Mouse (Mus musculus) lung, postnatal 0 days (tissue): ENCODE data around the gene Trim29. TPM values are rescaled to one million over a fixed set of nuclear protein-coding genes. Genes with fewer than 3 reads are reported as not detected.

ENCODE experiments used
- ATAC-seq: fragments of 200-750 bp; cut with Nextera tagmentation; 2 replicates; pipeline ENCODE4 v1.8.0; 2017; ENCODE audit warnings: moderate library complexity
- DNase-seq: peaks from one replicate; pipeline ENCODE4 v3.0.0-alpha.2; 2016; ENCODE audit warnings: low spot score
- H3K27ac ChIP-seq: fragments of 300-500 bp; sonication (generic); 2 replicates; pipeline ENCODE4 v1.5.1; 2014; ENCODE audit warnings: antibody characterized with exemption, mild to moderate bottlenecking, low read length, mixed read lengths
- H3K27me3 ChIP-seq: fragments of 300-500 bp; sonication (generic); replicated peaks from 2 replicates; pipeline ENCODE4 v1.6.1; 2014; ENCODE audit warnings: low read length, mixed read lengths; ENCODE audit not compliant: insufficient read depth
- H3K36me3 ChIP-seq: fragments of 300-500 bp; sonication (generic); 2 replicates; pipeline ENCODE4 v1.6.1; 2014; ENCODE audit warnings: low read length, mixed read lengths; ENCODE audit not compliant: insufficient read depth
- H3K4me1 ChIP-seq: fragments of 300-500 bp; sonication (generic); 2 replicates; pipeline ENCODE4 v1.6.1; 2014; ENCODE audit warnings: antibody characterized with exemption, low read depth, low read length, mixed read lengths; ENCODE audit not compliant: insufficient read depth
- H3K4me2 ChIP-seq: fragments of 300-500 bp; sonication (generic); replicated peaks from 2 replicates; pipeline ENCODE4 v1.6.1; 2014; ENCODE audit warnings: low read depth, mild to moderate bottlenecking, low read length, moderate library complexity, mixed read lengths
- H3K4me3 ChIP-seq: fragments of 300-500 bp; sonication (generic); 2 replicates; pipeline ENCODE4 v1.5.1; 2014; ENCODE audit warnings: low read depth, low read length
- H3K9ac ChIP-seq: fragments of 300-500 bp; sonication (generic); replicated peaks from 2 replicates; pipeline ENCODE4 v1.6.1; 2014; ENCODE audit warnings: low read depth, mild to moderate bottlenecking
- H3K9me3 ChIP-seq: fragments of 300-500 bp; sonication (generic); 2 replicates; pipeline ENCODE4 v1.6.1; 2016; ENCODE audit warnings: low read length, mixed read lengths
- CTCF ChIP-seq: IDR thresholded peaks from 2 replicates; pipeline ENCODE4 v1.5.1; 2016; ENCODE audit warnings: antibody characterized with exemption, mild to moderate bottlenecking
- EP300 ChIP-seq: IDR thresholded peaks from 2 replicates; pipeline ENCODE4 v1.6.1; 2016; ENCODE audit warnings: antibody characterized with exemption, mild to moderate bottlenecking, control low read depth
- WGBS: fragments of 180-500 bp; shearing (Covaris S2); extraction: QIAGEN DNeasy Blood & Tissue Kit; methylation state at CpG from one replicate; pipeline ENCODE4 v1.1.7; 2014; 5-methylcytosine and 5-hydroxymethylcytosine counted together
- polyA plus RNA-seq: library from polyadenylated mRNA; unstranded; fragments of >200 nt; fragmentation: Nextera tagmentation; extraction: Ambion mirVana; gene quantifications from 2 replicates; pipeline ENCODE4 v1.2.1, GENCODE M21; 2015

Trim29 gene
- polyA plus RNA-seq, 1 experiment from 2014 or later = 0.87 TPM

DNA sequence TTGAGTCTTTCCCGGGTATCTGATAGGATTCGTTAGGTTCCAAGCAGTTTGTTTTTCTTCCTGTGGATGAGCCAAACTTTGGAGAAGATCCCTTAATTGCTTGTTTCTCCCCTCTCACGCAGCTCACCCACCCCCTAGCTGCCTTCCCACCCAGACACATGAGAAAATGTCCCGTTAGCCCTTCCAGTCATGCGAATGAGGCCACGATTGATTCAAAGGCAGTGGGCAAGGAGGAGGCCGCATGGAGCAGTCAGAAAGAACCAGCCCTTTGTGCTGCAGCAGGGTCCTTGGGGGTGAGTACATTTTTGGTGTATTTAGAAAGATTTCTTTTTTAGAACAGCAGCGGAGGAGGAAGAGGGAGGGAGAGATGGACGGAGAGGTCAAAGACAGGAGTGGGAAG lies 45.5 kb upstream of the Trim29 start:
- no peak for DNase-seq
- H3K27me3 ChIP-seq = no peaks in the 10 kb centered on the region
- H3K9me3 ChIP-seq = no peaks in the 10 kb centered on the region
- H3K4me2 ChIP-seq = no peak overlapping the region
- 0 out of 2 replicates have a peak, but pooled peaks cover 3% of the 10 kb centered on the region for H3K4me1 ChIP-seq
- no peak overlapping the region for H3K27ac ChIP-seq
- H3K9ac ChIP-seq = no peak overlapping the region
- TF ChIP-seq CTCF (no peak), EP300 (no peak)
- WGBS = 66% methylated on average over 9 of the region's 9 CpGs
- H3K4me3 ChIP-seq = no peak overlapping the region
- no peak for ATAC-seq
- no peaks in the 10 kb centered on the region for H3K36me3 ChIP-seq

- Histone ChIP-seq H3K9me3 (no peaks in the 10 kb centered on the region), H3K36me3 (no peaks in the 10 kb centered on the region), H3K4me2 (no peak overlapping the region), H3K27me3 (0 out of 2 replicates have a peak, but pooled peaks cover 3% of the 10 kb centered on the region), H3K4me3 (no peak overlapping the region), H3K4me1 (0 out of 2 replicates have a peak, but pooled peaks cover 2% of the 10 kb centered on the region), H3K27ac (no peak overlapping the region), H3K9ac (no peak overlapping the region)
- DNase-seq (no peak), ATAC-seq (no peak)
- TF ChIP-seq EP300 (no peak), CTCF (peak; percentile 57)
- 69% methylated on average over 8 of the region's 8 CpGs for WGBS
Observed at GRCm38 (mm10) chr9:43267357-43267756, 43.3 kb upstream of the Trim29 start.

DNA sequence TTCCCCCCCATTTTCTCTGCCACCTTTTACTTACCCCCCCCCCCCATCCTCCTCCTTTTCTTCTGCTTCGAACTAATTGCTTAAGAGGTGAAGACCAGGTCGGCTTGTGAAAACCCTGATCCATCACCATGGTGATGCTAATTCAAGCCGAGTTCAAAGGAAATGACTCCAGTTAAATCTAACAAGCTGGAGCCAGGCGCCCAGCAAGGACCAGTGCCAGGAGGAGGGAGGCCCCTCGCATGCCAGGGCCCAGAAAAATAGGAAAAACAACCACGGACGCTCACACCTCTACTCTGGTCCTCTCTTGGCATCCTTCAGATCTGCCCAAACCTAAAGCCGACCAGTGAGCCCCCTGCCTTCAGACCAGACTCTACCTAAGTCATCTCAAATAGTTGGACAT lies 41.5 kb upstream of the Trim29 start:
- Histone ChIP-seq H3K27ac (no peak overlapping the region), H3K4me1 (no peaks in the 10 kb centered on the region), H3K9ac (no peak overlapping the region), H3K4me3 (no peak overlapping the region), H3K9me3 (no peaks in the 10 kb centered on the region), H3K36me3 (no peaks in the 10 kb centered on the region), H3K4me2 (no peak overlapping the region), H3K27me3 (0 out of 2 replicates have a peak, but pooled peaks cover 3% of the 10 kb centered on the region)
- 28% methylated on average over 8 of the region's 8 CpGs for WGBS
- ATAC-seq = no peak
- no peak for DNase-seq
- no peak for TF ChIP-seq CTCF
- no peak for TF ChIP-seq EP300

GRCm38 (mm10) chr9:43270723-43271252 lies 39.9 kb upstream of the Trim29 start:
- Histone ChIP-seq H3K4me1 (no peaks in the 10 kb centered on the region), H3K9ac (no peak overlapping the region), H3K27ac (no peak overlapping the region), H3K4me2 (peak overlapping the region; percentile 20; the same call in 1 of the 2 replicates), H3K9me3 (no peaks in the 10 kb centered on the region), H3K27me3 (0 out of 2 replicates have a peak, but pooled peaks cover 3% of the 10 kb centered on the region), H3K36me3 (no peaks in the 10 kb centered on the region), H3K4me3 (no peak overlapping the region)
- no peak for DNase-seq
- WGBS = 9% methylated on average over 17 of the region's 17 CpGs
- no peak for TF ChIP-seq EP300
- TF ChIP-seq CTCF = no peak
- no peak; the same call in 1 of the 2 replicates for ATAC-seq

GRCm38 (mm10) chr9:43271761-43272518 lies 38.7 kb upstream of the Trim29 start:
- H3K4me1 ChIP-seq = no peaks in the 10 kb centered on the region
- H3K9me3 ChIP-seq = no peaks in the 10 kb centered on the region
- 0 out of 2 replicates have a peak, but pooled peaks cover 3% of the 10 kb centered on the region for H3K27me3 ChIP-seq
- no peaks in the 10 kb centered on the region for H3K36me3 ChIP-seq
- no peak overlapping the region for H3K9ac ChIP-seq
- TF ChIP-seq EP300 (no peak), CTCF (no peak)
- no peak for DNase-seq
- ATAC-seq = no peak
- 74% methylated on average over 14 of the region's 14 CpGs for WGBS
- no peak overlapping the region for H3K4me2 ChIP-seq
- no peak overlapping the region for H3K4me3 ChIP-seq
- no peak overlapping the region for H3K27ac ChIP-seq

DNA sequence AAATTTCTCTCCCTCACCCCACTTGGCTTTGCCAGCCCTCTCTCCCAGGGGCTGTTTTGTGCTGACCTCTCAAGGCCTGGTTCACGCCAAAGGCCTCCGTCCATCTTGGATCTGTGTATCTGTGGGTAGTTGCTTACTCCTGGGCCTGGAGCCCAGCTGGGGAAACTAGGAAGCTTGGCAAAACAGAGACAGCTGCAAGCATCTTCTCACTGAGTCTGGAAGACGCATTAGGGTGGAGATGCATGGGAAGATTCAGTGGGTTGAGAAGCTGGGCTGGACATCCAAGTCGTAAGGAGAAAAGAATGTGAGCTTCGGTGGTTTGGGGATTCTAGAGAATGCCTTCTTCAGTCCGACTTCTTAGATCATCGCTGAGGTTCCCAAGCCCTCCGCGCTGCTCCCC lies 36.9 kb upstream of the Trim29 start:
- no peak for ATAC-seq
- Histone ChIP-seq H3K4me3 (no peak overlapping the region), H3K27me3 (0 out of 2 replicates have a peak, but pooled peaks cover 3% of the 10 kb centered on the region), H3K4me1 (no peaks in the 10 kb centered on the region), H3K36me3 (no peaks in the 10 kb centered on the region), H3K27ac (no peak overlapping the region), H3K4me2 (no peak overlapping the region), H3K9ac (no peak overlapping the region), H3K9me3 (no peaks in the 10 kb centered on the region)
- no peak for TF ChIP-seq CTCF
- no peak for TF ChIP-seq EP300
- no peak for DNase-seq
- WGBS = 60% methylated on average over 9 of the region's 9 CpGs
